Mouse (Mus musculus) erythroblast, embryonic 14.5 days (primary cell): ENCODE measurements around the gene Olfm3. TPM values are rescaled to one million over a fixed set of nuclear protein-coding genes. Genes with fewer than 3 reads are reported as not detected.

Source experiments
- H3K27me3 ChIP-seq: 2 replicates; pipeline ENCODE4 v1.6.1; 2012; ENCODE audit warnings: inconsistent platforms; ENCODE audit not compliant: control insufficient read depth
- H3K36me3 ChIP-seq: 2 replicates; pipeline ENCODE4 v1.6.1; 2012; ENCODE audit warnings: mild to moderate bottlenecking, inconsistent platforms; ENCODE audit not compliant: control insufficient read depth
- H3K4me1 ChIP-seq: 2 replicates; pipeline ENCODE4 v1.6.1; 2012; ENCODE audit warnings: inconsistent platforms; ENCODE audit not compliant: control insufficient read depth
- H3K4me3 ChIP-seq: replicated peaks from 2 replicates; pipeline ENCODE3; 2012; ENCODE audit warnings: moderate library complexity, mild to moderate bottlenecking, inconsistent platforms
- H3K9me3 ChIP-seq: 2 replicates; pipeline ENCODE4 v1.6.1; 2012; ENCODE audit warnings: low read length, inconsistent platforms, mixed read lengths; ENCODE audit not compliant: control insufficient read depth
- GATA1 ChIP-seq: IDR thresholded peaks from 2 replicates; pipeline ENCODE4 v1.6.1; 2012; ENCODE audit warnings: low read length, inconsistent platforms, mixed read lengths
- TAL1 ChIP-seq: IDR thresholded peaks from 3 replicates; pipeline ENCODE4 v1.6.1; 2012; ENCODE audit warnings: low read length, inconsistent platforms, mixed read lengths
- polyA plus RNA-seq: library from polyadenylated mRNA; stranded (reverse); fragments of >175 nt; gene quantifications from 2 replicates; pipeline ENCODE4 v1.2.3, GENCODE M21; 2012

Gene Olfm3
- polyA plus RNA-seq, 1 experiment, result not detected

- no peak overlapping the region for H3K4me3 ChIP-seq
- H3K36me3 ChIP-seq, result no peaks in the 10 kb centered on the region
- no peaks in the 10 kb centered on the region for H3K4me1 ChIP-seq
- no peaks in the 10 kb centered on the region for H3K27me3 ChIP-seq
- peaks cover 2% of the 10 kb centered on the region; the same call in 1 of the 2 replicates for H3K9me3 ChIP-seq
- TF ChIP-seq GATA1 (no peak), TAL1 (no peak)
Observed at GRCm38 (mm10) chr3:115104802-115105493, 201.1 kb downstream of the Olfm3 start.

GRCm38 (mm10) chr3:115145722-115146121, 241.8 kb downstream of the Olfm3 start:
- no peaks in the 10 kb centered on the region for H3K9me3 ChIP-seq
- TF ChIP-seq TAL1 (no peak), GATA1 (no peak)
- H3K36me3 ChIP-seq, result no peaks in the 10 kb centered on the region
- H3K27me3 ChIP-seq, result no peaks in the 10 kb centered on the region
- no peaks in the 10 kb centered on the region for H3K4me1 ChIP-seq
- H3K4me3 ChIP-seq, result no peak overlapping the region

- Histone ChIP-seq H3K36me3 (no peaks in the 10 kb centered on the region), H3K4me1 (no peaks in the 10 kb centered on the region), H3K4me3 (no peak overlapping the region), H3K27me3 (no peaks in the 10 kb centered on the region), H3K9me3 (no peaks in the 10 kb centered on the region)
- no peak for TF ChIP-seq GATA1
- TF ChIP-seq TAL1, result no peak
Observed at GRCm38 (mm10) chr3:115146244-115146643, 242.4 kb downstream of the Olfm3 start.

- Histone ChIP-seq H3K9me3 (no peaks in the 10 kb centered on the region), H3K4me1 (no peaks in the 10 kb centered on the region), H3K27me3 (no peaks in the 10 kb centered on the region), H3K4me3 (no peak overlapping the region), H3K36me3 (no peaks in the 10 kb centered on the region)
- no peak for TF ChIP-seq TAL1
Observed at GRCm38 (mm10) chr3:115158903-115159473, 255.1 kb downstream of the Olfm3 start.

- Histone ChIP-seq H3K9me3 (peaks cover 16% of the 10 kb centered on the region), H3K36me3 (no peaks in the 10 kb centered on the region), H3K27me3 (no peaks in the 10 kb centered on the region), H3K4me1 (no peaks in the 10 kb centered on the region), H3K4me3 (no peak overlapping the region)
- TF ChIP-seq TAL1 (no peak), GATA1 (no peak)
Observed at GRCm38 (mm10) chr3:115174625-115175024, 270.7 kb downstream of the Olfm3 start.
